Mouse (Mus musculus) ES-Bruce4 (cell line): ENCODE data around the gene Malrd1.

Experiments
- CTCF ChIP-seq: IDR thresholded peaks from one replicate; pipeline ENCODE4 v1.8.1; 2011; ENCODE audit warnings: low read depth, low read length
- EP300 ChIP-seq: IDR thresholded peaks from 2 replicates; pipeline ENCODE4 v1.6.1; 2011; ENCODE audit warnings: low read depth, low read length; ENCODE audit not compliant: insufficient read depth
- POLR2A ChIP-seq: IDR thresholded peaks from one replicate; pipeline ENCODE4 v1.8.1; 2011; ENCODE audit warnings: low read length; ENCODE audit not compliant: insufficient read depth

DNA sequence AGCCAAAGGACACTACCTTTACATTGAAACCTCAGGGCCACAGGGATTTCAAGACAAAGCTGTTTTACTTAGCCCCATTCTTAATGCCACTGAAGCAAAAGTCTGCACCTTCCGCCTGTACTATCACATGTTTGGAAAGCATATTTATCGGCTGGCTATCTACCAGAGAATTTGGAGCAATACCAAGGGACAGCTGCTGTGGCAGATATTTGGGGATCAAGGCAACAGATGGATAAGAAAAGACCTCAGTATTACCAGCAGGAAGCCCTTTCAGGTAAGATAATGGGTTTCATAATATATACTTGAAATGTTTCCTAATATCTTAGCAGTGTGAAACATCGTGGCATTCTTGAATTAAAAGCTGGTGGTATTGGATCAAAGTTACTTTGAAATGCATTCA lies 176.7 kb downstream of the Malrd1 start:
- TF ChIP-seq POLR2A, result no peak
- no peak for TF ChIP-seq EP300
- TF ChIP-seq CTCF, result no peak
